Mouse (Mus musculus): ENCODE results near the gene Olfr318. TPM values are rescaled to one million over a fixed set of nuclear protein-coding genes. Genes with fewer than 3 reads are reported as not detected.

Olfr318 gene
- not detected for polyA plus RNA-seq (2015; fragmentation: Illumina TruSeq; extraction: RNeasy Lipid Tissue Mini Kit (QIAGEN cat#74804); ENCODE audit: insufficient read depth, low replicate concordance)

DNA sequence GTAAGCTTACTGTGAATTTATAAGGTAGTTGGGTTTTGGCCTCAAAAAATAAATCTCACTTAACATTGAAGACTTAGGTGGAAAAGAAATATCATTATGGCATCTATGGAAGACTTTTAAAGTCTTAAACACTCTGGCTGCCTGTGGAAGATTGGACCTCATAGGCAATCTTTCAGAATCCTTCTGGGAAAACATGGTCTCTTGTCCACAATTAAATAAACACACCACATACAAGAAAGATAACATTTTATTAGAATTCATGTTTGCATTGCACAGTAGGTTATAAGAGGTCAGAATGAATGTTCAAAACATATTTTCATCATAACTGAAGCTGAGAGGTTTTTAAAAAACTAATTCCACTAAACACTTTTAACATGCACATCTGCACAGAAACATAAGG is at the start of gene Olfr318:
TSS of gene Olfr318 (minus strand) at position 101 of the 400 bp plus-strand sequence.

DNA sequence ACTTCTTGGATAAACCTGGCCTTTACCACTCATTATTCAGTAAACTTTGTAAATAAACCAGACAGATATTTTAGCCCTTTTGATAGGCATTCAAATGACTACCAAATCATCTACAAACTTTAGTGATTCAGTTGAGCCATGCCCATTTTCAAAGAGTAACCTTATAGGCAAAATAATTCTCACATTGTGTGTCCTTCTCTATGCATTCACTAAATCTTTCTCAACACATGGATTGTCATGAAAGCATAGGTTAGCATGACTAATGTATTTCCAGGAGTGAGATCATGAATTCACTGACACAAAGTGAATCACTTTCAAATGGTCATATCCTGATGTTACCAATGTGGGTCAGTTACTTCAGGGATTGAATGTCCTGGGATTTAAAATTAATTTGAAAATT is 49.1 kb upstream of the Olfr318 start, which contains the start of gene Olfr315:
TSS of gene Olfr315 (plus strand) at position 301 of the 400 bp plus-strand sequence.

DNA sequence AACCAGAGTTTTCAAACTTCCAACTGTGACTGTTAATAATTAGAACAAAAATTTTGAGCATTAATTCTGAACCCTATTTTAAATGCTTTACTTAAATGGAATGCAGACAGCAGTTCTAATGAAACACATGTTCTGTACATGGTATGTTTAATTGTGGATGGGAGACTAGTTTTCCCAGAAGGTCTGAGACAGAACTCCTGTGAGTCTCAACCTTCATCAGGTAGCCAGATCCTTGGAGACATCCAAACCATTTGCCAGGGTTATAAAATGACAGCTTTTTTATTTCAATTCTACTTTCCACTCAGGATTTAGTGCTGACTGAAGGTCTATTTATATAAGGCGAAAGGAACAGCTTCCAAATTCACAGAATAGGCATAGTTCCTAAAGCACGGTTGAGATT is 28.6 kb upstream of the Olfr318 start, which contains the start of gene Olfr316:
TSS of gene Olfr316 (plus strand) at position 301 of the 400 bp plus-strand sequence.

DNA sequence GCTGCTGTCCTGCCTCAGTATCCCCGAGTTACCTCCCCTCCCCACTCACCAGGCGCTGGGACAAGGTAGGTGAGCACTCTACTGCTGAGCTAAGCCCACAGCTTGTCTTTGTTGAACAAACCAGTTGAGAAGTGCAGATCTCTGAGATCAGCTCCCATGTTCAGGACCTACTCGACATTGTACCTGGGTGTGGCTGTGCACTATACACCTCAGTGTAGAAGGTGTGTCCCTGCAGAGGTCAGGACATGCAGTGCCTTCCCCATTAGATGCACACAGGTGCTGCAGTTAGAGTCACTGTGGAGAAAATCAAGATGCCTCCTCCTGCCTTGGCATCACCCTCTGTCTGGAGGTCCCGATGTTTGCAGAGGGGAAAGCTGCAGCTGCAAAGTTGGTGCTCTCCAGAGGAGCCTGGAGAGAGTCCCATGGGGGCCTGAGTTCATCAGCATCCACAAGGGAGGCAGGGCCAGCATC is 15.0 kb upstream of the Olfr318 start, which contains the start of gene Olfr317:
TSS of gene Olfr317 (minus strand) at position 421 of the 471 bp plus-strand sequence.

DNA sequence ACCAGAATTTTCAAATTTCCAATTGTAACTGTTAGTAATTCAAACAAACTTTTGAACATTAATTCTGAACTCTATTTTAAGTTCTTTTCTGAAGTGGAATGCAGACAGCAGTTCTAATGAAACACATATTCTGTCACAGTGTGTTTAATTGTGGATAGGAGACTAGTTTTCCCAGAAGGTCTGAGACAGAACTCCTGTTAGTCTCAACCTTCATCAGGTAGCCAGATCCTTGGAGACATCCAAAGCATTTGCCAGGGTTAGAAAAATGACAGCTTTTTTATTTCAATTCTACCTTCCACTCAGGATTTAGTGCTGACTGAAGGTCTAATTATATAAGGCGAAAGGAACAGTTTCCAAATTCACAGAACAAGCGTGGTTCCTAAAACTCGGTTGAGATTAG is 25.0 kb downstream of the Olfr318 start, which contains the start of gene Olfr319:
TSS of gene Olfr319 (plus strand) at position 301 of the 400 bp plus-strand sequence.

DNA sequence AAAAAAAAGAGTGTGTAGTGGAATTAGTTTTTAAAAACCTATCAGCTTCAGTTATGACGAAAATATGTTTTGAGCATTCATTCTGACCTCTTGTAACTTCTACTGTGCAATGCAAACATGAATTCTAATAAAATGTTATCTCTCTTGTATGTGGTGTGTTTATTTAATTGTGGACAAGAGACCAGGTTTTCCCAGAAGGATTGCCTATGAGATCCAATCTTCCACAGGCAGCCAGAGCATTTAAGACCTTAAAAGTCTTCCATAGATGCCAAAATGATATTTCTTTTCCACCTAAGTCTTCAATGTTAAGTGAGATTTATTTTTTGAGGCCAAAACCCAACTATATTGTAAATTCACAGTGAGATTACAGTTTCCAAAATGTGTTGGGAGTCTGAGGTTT is 43.0 kb downstream of the Olfr318 start, which contains the start of gene Olfr320:
TSS of gene Olfr320 (plus strand) at position 301 of the 400 bp plus-strand sequence.

Other genes starting within 250 kb of the Olfr318 start
- not detected for gene Olfr332, start 231.5 kb downstream of the Olfr318 start, polyA plus RNA-seq (2015; fragmentation: Illumina TruSeq; extraction: RNeasy Lipid Tissue Mini Kit (QIAGEN cat#74804); ENCODE audit: insufficient read depth, low replicate concordance)
- not detected for gene Olfr331, start 221.4 kb downstream of the Olfr318 start, polyA plus RNA-seq (2015; fragmentation: Illumina TruSeq; extraction: RNeasy Lipid Tissue Mini Kit (QIAGEN cat#74804); ENCODE audit: insufficient read depth, low replicate concordance)
- not detected for gene Olfr330, start 189.2 kb downstream of the Olfr318 start, polyA plus RNA-seq (2015; fragmentation: Illumina TruSeq; extraction: RNeasy Lipid Tissue Mini Kit (QIAGEN cat#74804); ENCODE audit: insufficient read depth, low replicate concordance)
- gene Olfr329-ps, start 177.6 kb downstream of the Olfr318 start, polyA plus RNA-seq (2015; fragmentation: Illumina TruSeq; extraction: RNeasy Lipid Tissue Mini Kit (QIAGEN cat#74804); ENCODE audit: insufficient read depth, low replicate concordance): 0.06 TPM
- gene Olfr328, start 168.4 kb downstream of the Olfr318 start, polyA plus RNA-seq (2015; fragmentation: Illumina TruSeq; extraction: RNeasy Lipid Tissue Mini Kit (QIAGEN cat#74804); ENCODE audit: insufficient read depth, low replicate concordance): not detected
- not detected for gene Olfr224, start 153.5 kb downstream of the Olfr318 start, polyA plus RNA-seq (2015; fragmentation: Illumina TruSeq; extraction: RNeasy Lipid Tissue Mini Kit (QIAGEN cat#74804); ENCODE audit: insufficient read depth, low replicate concordance)
- gene Olfr325, start 146.3 kb downstream of the Olfr318 start, polyA plus RNA-seq (2015; fragmentation: Illumina TruSeq; extraction: RNeasy Lipid Tissue Mini Kit (QIAGEN cat#74804); ENCODE audit: insufficient read depth, low replicate concordance): not detected
- gene Olfr324, start 128.9 kb downstream of the Olfr318 start, polyA plus RNA-seq (2015; fragmentation: Illumina TruSeq; extraction: RNeasy Lipid Tissue Mini Kit (QIAGEN cat#74804); ENCODE audit: insufficient read depth, low replicate concordance): not detected
- not detected for gene 2210407C18Rik, start 107.9 kb downstream of the Olfr318 start, polyA plus RNA-seq (2015; fragmentation: Illumina TruSeq; extraction: RNeasy Lipid Tissue Mini Kit (QIAGEN cat#74804); ENCODE audit: insufficient read depth, low replicate concordance)
- gene Olfr323, start 93.5 kb downstream of the Olfr318 start, polyA plus RNA-seq (2015; fragmentation: Illumina TruSeq; extraction: RNeasy Lipid Tissue Mini Kit (QIAGEN cat#74804); ENCODE audit: insufficient read depth, low replicate concordance): not detected
- 2.3 TPM for gene Trim58, start 83.5 kb downstream of the Olfr318 start, polyA plus RNA-seq (2015; fragmentation: Illumina TruSeq; extraction: RNeasy Lipid Tissue Mini Kit (QIAGEN cat#74804); ENCODE audit: insufficient read depth, low replicate concordance)
- not detected for gene Olfr322, start 65.2 kb downstream of the Olfr318 start, polyA plus RNA-seq (2015; fragmentation: Illumina TruSeq; extraction: RNeasy Lipid Tissue Mini Kit (QIAGEN cat#74804); ENCODE audit: insufficient read depth, low replicate concordance)
- not detected for gene Olfr320, start 42.9 kb downstream of the Olfr318 start, polyA plus RNA-seq (2015; fragmentation: Illumina TruSeq; extraction: RNeasy Lipid Tissue Mini Kit (QIAGEN cat#74804); ENCODE audit: insufficient read depth, low replicate concordance)
- gene Olfr319, start 24.9 kb downstream of the Olfr318 start, polyA plus RNA-seq (2015; fragmentation: Illumina TruSeq; extraction: RNeasy Lipid Tissue Mini Kit (QIAGEN cat#74804); ENCODE audit: insufficient read depth, low replicate concordance): not detected
- gene Olfr317, start 15.2 kb upstream of the Olfr318 start, polyA plus RNA-seq (2015; fragmentation: Illumina TruSeq; extraction: RNeasy Lipid Tissue Mini Kit (QIAGEN cat#74804); ENCODE audit: insufficient read depth, low replicate concordance): not detected
- gene Olfr316, start 28.7 kb upstream of the Olfr318 start, polyA plus RNA-seq (2015; fragmentation: Illumina TruSeq; extraction: RNeasy Lipid Tissue Mini Kit (QIAGEN cat#74804); ENCODE audit: insufficient read depth, low replicate concordance): not detected
- gene Olfr315, start 49.2 kb upstream of the Olfr318 start, polyA plus RNA-seq (2015; fragmentation: Illumina TruSeq; extraction: RNeasy Lipid Tissue Mini Kit (QIAGEN cat#74804); ENCODE audit: insufficient read depth, low replicate concordance): not detected
- gene Olfr314, start 58.9 kb upstream of the Olfr318 start, polyA plus RNA-seq (2015; fragmentation: Illumina TruSeq; extraction: RNeasy Lipid Tissue Mini Kit (QIAGEN cat#74804); ENCODE audit: insufficient read depth, low replicate concordance): not detected
- gene Fam183b, start 77.9 kb upstream of the Olfr318 start, polyA plus RNA-seq (2015; fragmentation: Illumina TruSeq; extraction: RNeasy Lipid Tissue Mini Kit (QIAGEN cat#74804); ENCODE audit: insufficient read depth, low replicate concordance): not detected
- not detected for gene Olfr313, start 91.0 kb upstream of the Olfr318 start, polyA plus RNA-seq (2015; fragmentation: Illumina TruSeq; extraction: RNeasy Lipid Tissue Mini Kit (QIAGEN cat#74804); ENCODE audit: insufficient read depth, low replicate concordance)
- not detected for gene Olfr312, start 105.2 kb upstream of the Olfr318 start, polyA plus RNA-seq (2015; fragmentation: Illumina TruSeq; extraction: RNeasy Lipid Tissue Mini Kit (QIAGEN cat#74804); ENCODE audit: insufficient read depth, low replicate concordance)
- not detected for gene Olfr311, start 115.2 kb upstream of the Olfr318 start, polyA plus RNA-seq (2015; fragmentation: Illumina TruSeq; extraction: RNeasy Lipid Tissue Mini Kit (QIAGEN cat#74804); ENCODE audit: insufficient read depth, low replicate concordance)
- gene Gm12258, start 123.1 kb upstream of the Olfr318 start, polyA plus RNA-seq (2015; fragmentation: Illumina TruSeq; extraction: RNeasy Lipid Tissue Mini Kit (QIAGEN cat#74804); ENCODE audit: insufficient read depth, low replicate concordance): 16.5 TPM
- 10.1 TPM for gene 2810021J22Rik, start 143.2 kb upstream of the Olfr318 start, polyA plus RNA-seq (2015; fragmentation: Illumina TruSeq; extraction: RNeasy Lipid Tissue Mini Kit (QIAGEN cat#74804); ENCODE audit: insufficient read depth, low replicate concordance)
- gene Zfp39, start 180.2 kb upstream of the Olfr318 start, polyA plus RNA-seq (2015; fragmentation: Illumina TruSeq; extraction: RNeasy Lipid Tissue Mini Kit (QIAGEN cat#74804); ENCODE audit: insufficient read depth, low replicate concordance): 7.4 TPM
- gene Btnl10, start 193.9 kb upstream of the Olfr318 start, polyA plus RNA-seq (2015; fragmentation: Illumina TruSeq; extraction: RNeasy Lipid Tissue Mini Kit (QIAGEN cat#74804); ENCODE audit: insufficient read depth, low replicate concordance): 10.0 TPM
- 68.8 TPM for gene Rnf187, start 214.9 kb upstream of the Olfr318 start, polyA plus RNA-seq (2015; fragmentation: Illumina TruSeq; extraction: RNeasy Lipid Tissue Mini Kit (QIAGEN cat#74804); ENCODE audit: insufficient read depth, low replicate concordance)
- gene Hist3h2ba, start 224.9 kb upstream of the Olfr318 start, polyA plus RNA-seq (2015; fragmentation: Illumina TruSeq; extraction: RNeasy Lipid Tissue Mini Kit (QIAGEN cat#74804); ENCODE audit: insufficient read depth, low replicate concordance): 1.5 TPM
- gene Hist3h2a, start 230.7 kb upstream of the Olfr318 start, polyA plus RNA-seq (2015; fragmentation: Illumina TruSeq; extraction: RNeasy Lipid Tissue Mini Kit (QIAGEN cat#74804); ENCODE audit: insufficient read depth, low replicate concordance): 11.2 TPM
- 0.17 TPM for gene Trim17, start 230.7 kb upstream of the Olfr318 start, polyA plus RNA-seq (2015; fragmentation: Illumina TruSeq; extraction: RNeasy Lipid Tissue Mini Kit (QIAGEN cat#74804); ENCODE audit: insufficient read depth, low replicate concordance)